Mouse (Mus musculus) thymus, postnatal 4 days (tissue): ENCODE results near the gene Sh3rf1.

ENCODE experiments used
- DNase-seq: peaks from one replicate; pipeline ENCODE4 v3.0.0; 2021

Gene Sh3rf1

GRCm38 (mm10) chr8:61288676-61289075, 65.0 kb downstream of the Sh3rf1 start:
- no peak for DNase-seq

- DNase-seq = no peak
These were observed 71.4 kb downstream of the Sh3rf1 start for GRCm38 (mm10) chr8:61295040-61295439.

GRCm38 (mm10) chr8:61295441-61295840, 71.8 kb downstream of the Sh3rf1 start:
- no peak for DNase-seq

GRCm38 (mm10) chr8:61298828-61299227, 75.2 kb downstream of the Sh3rf1 start:
- no peak for DNase-seq

GRCm38 (mm10) chr8:61301298-61302028, 77.8 kb downstream of the Sh3rf1 start:
- DNase-seq = no peak

GRCm38 (mm10) chr8:61302029-61302368, 78.3 kb downstream of the Sh3rf1 start:
- no peak for DNase-seq

- DNase-seq = no peak
These were observed 81.9 kb downstream of the Sh3rf1 start for GRCm38 (mm10) chr8:61305451-61306070.

- DNase-seq = no peak
These were observed 82.9 kb downstream of the Sh3rf1 start for GRCm38 (mm10) chr8:61306501-61307112.

- no peak for DNase-seq
These were observed 85.2 kb downstream of the Sh3rf1 start for GRCm38 (mm10) chr8:61308896-61309295.

- DNase-seq = no peak
These were observed 86.1 kb downstream of the Sh3rf1 start for GRCm38 (mm10) chr8:61309530-61310402.

- DNase-seq = no peak
These were observed 86.8 kb downstream of the Sh3rf1 start for GRCm38 (mm10) chr8:61310403-61310871.

GRCm38 (mm10) chr8:61313016-61313415, 89.3 kb downstream of the Sh3rf1 start:
- no peak for DNase-seq

- DNase-seq = no peak
These were observed 92.5 kb downstream of the Sh3rf1 start for GRCm38 (mm10) chr8:61316012-61316767.

GRCm38 (mm10) chr8:61316813-61317534, 93.3 kb downstream of the Sh3rf1 start:
- DNase-seq = no peak

GRCm38 (mm10) chr8:61317535-61318136, 94.0 kb downstream of the Sh3rf1 start:
- no peak for DNase-seq

- DNase-seq = no peak
These were observed 97.5 kb downstream of the Sh3rf1 start for GRCm38 (mm10) chr8:61321216-61321615.

GRCm38 (mm10) chr8:61321780-61322179, 98.1 kb downstream of the Sh3rf1 start:
- DNase-seq = no peak

- no peak for DNase-seq
These were observed 98.8 kb downstream of the Sh3rf1 start for GRCm38 (mm10) chr8:61322462-61322861.

GRCm38 (mm10) chr8:61324363-61324914, 100.8 kb downstream of the Sh3rf1 start:
- DNase-seq = no peak

GRCm38 (mm10) chr8:61325014-61325715, 101.5 kb downstream of the Sh3rf1 start:
- no peak for DNase-seq
